Mouse (Mus musculus): Measurements from ENCODE around the gene Ap2a1.

- no peak for TF ChIP-seq CTCF (IDR thresholded peaks at IDR 0.05; ENCODE audit: control insufficient read depth, insufficient read depth, insufficient replicate concordance, low read depth, low read length)
- TF ChIP-seq POLR2A (IDR thresholded peaks at IDR 0.05; ENCODE audit: control insufficient read depth, low read depth, low read length) = no peak
Observed at GRCm38 (mm10) chr7:44928570-44928969, 726 bp downstream of the Ap2a1 start.

Measured in testis, adult 2 months (tissue).